Mouse (Mus musculus): Measurements from ENCODE around the gene Aldh3a1. TPM values are rescaled to one million over a fixed set of nuclear protein-coding genes. Genes with fewer than 3 reads are reported as not detected.

The Aldh3a1 gene
- total and polyA plus RNA-seq, 3 experiments = 0.08 TPM; not detected in 2

DNA sequence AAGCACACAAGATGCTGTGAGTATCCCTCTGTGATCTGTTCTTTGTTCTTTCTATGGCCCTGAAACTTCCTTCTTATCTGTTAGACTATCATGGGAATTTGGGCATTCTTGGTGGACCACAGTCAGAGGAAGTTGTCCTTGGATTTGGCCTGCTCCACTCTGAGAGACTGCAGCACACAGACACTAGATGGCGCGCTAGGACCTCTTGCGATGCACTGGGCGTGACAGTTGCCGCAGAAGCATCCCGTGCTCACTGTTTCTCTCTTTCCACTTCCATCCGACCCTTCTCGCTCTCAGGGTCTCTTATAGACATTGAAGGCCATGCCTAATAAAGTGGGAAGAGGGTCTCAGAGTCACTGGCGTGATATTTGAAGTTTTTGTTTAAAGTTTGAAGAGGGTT lies 13.9 kb upstream of the Aldh3a1 start:
- Histone ChIP-seq H3K27ac (ENCODE audit: control insufficient read depth, low read depth, low read length) (peak overlapping the region; percentile 72; the same call in 1 of the 2 replicates), H3K9me3 (replicated peaks; ENCODE audit: insufficient read depth, low read length) (no peaks in the 10 kb centered on the region), H3K9ac (ENCODE audit: control insufficient read depth, low read depth, low read length, poor library complexity, severe bottlenecking) (peak overlapping the region; percentile 53), H3K4me3 (ENCODE audit: control insufficient read depth in 1 of 2, insufficient read depth in 1 of 2, low read depth in 2 of 2, low read length in 2 of 2) (no peak overlapping the region), H3K4me1 (ENCODE audit: control insufficient read depth in 1 of 2, insufficient read depth in 2 of 2, low read length in 2 of 2) (peaks cover 0 to 6% of the 10 kb centered on the region in 2 experiments; a peak in 1 of 4 replicates), H3K79me2 (ENCODE audit: control insufficient read depth, insufficient read depth, low read length, poor library complexity) (no peaks in the 10 kb centered on the region), H3K36me3 (ENCODE audit: control insufficient read depth in 1 of 2, insufficient read depth in 2 of 2, low read length in 2 of 2) (peaks cover 0 to 5% of the 10 kb centered on the region in 2 experiments; a peak in 1 of 4 replicates), H3K27me3 (ENCODE audit: control insufficient read depth in 1 of 2, insufficient read depth in 2 of 2, low read length in 2 of 2) (peaks cover 1 to 7% of the 10 kb centered on the region in 2 experiments; a peak in 1 of 4 replicates)
- peak; percentile 93 for DNase-seq (ENCODE audit: low read depth, low spot score)
- peak; percentile 95 for TF ChIP-seq ZC3H11A (IDR thresholded peaks at IDR 0.05; ENCODE audit: low read depth, low read length)
- TF ChIP-seq MAZ (IDR thresholded peaks at IDR 0.05; ENCODE audit: low read depth, low read length) = peak; percentile 46; the same call in 1 of the 2 replicates
- TF ChIP-seq MYB (IDR thresholded peaks at IDR 0.05; ENCODE audit: low read depth, low read length) = no peak
- no peak for TF ChIP-seq MAX (IDR thresholded peaks at IDR 0.05; ENCODE audit: low read length)
- TF ChIP-seq TCF12 (IDR thresholded peaks at IDR 0.05; ENCODE audit: low read depth, low read length) = no peak
- TF ChIP-seq BHLHE40 (IDR thresholded peaks at IDR 0.05; ENCODE audit: borderline replicate concordance, low read depth, low read length) = peak; percentile 57; the same call in 1 of the 2 replicates
- TF ChIP-seq SIN3A (IDR thresholded peaks at IDR 0.05; ENCODE audit: low read length) = peak; percentile 49
- TF ChIP-seq RAD21 (IDR thresholded peaks at IDR 0.05; ENCODE audit: low read depth, low read length) = peak; percentile 98
- TF ChIP-seq SMC3 (IDR thresholded peaks at IDR 0.05; ENCODE audit: low read depth, low read length) = peak; percentile 99
- no peak for TF ChIP-seq MXI1 (IDR thresholded peaks at IDR 0.05; ENCODE audit: low read depth, low read length)
- TF ChIP-seq MAFK (IDR thresholded peaks at IDR 0.05; ENCODE audit: borderline replicate concordance, low read depth, low read length) = no peak
- TF ChIP-seq ZKSCAN1 (IDR thresholded peaks at IDR 0.05; ENCODE audit: low read depth, low read length) = no peak
- TF ChIP-seq USF1 (IDR thresholded peaks at IDR 0.05; ENCODE audit: low read depth, low read length) = no peak
- peak; percentile 97 to 100 (median 98) for TF ChIP-seq CTCF (IDR thresholded peaks at IDR 0.05 in 2 of 3, conservative IDR thresholded peaks at IDR 0.05 in 1 of 3; ENCODE audit: control insufficient read depth in 1 of 3, insufficient read depth in 1 of 3, low read depth in 2 of 3, low read length in 3 of 3, poor library complexity in 1 of 3, severe bottlenecking in 1 of 3)
- TF ChIP-seq CHD1 (IDR thresholded peaks at IDR 0.05; ENCODE audit: low read depth, low read length) = no peak

DNA sequence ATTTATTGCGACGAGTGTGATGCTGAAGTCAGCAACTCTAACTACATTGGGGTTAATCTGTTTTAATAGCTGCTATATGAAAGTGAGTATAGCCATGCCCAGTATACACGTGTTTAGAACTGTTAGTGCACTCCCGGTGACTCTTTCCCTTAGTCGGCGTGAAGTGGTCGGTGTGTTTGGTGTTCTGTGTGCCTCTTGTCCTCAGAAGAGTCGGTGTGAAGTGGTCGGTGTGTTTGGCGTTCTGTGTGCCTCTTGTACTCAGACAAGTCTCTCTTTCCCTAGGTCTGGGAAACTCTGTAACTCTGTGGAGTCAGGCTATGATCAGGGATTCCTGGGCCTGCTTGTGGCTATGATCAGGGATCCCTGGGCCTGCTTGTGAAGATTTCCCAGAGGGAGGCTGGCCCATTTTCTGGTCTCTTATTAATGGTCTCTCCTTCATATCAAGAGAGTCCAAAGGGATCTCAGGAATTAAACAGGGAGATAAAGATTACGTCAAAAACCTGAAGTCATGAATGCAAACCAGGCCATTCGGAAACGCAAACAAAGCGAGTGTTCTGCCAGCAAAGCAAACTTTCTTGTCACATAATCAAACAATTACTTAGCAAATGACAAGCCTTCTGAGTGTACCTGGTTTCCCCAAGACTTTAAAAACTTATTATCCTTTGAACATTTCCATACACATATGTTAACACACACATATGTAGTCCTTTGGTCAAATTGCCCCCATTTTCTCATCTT lies 10.6 kb upstream of the Aldh3a1 start:
- Histone ChIP-seq H3K36me3 (ENCODE audit: control insufficient read depth in 1 of 2, insufficient read depth in 2 of 2, low read length in 2 of 2) (peaks cover 0 to 5% of the 10 kb centered on the region in 2 experiments; a peak in 1 of 4 replicates), H3K4me3 (ENCODE audit: control insufficient read depth in 1 of 2, insufficient read depth in 1 of 2, low read depth in 2 of 2, low read length in 2 of 2) (no peak overlapping the region)
- DNase-seq (ENCODE audit: low read depth, low spot score) = no peak

More for the DNA sequence above, 10.6 kb upstream of the Aldh3a1 start:
- TF ChIP-seq CHD1 (IDR thresholded peaks at IDR 0.05; ENCODE audit: low read depth, low read length) = no peak
- peaks cover 3 to 7% of the 10 kb centered on the region in 2 experiments; a peak in 3 of 4 replicates for H3K27me3 ChIP-seq (ENCODE audit: control insufficient read depth in 1 of 2, insufficient read depth in 2 of 2, low read length in 2 of 2)
- H3K79me2 ChIP-seq (ENCODE audit: control insufficient read depth, insufficient read depth, low read length, poor library complexity) = no peaks in the 10 kb centered on the region
- H3K9me3 ChIP-seq (replicated peaks; ENCODE audit: insufficient read depth, low read length) = no peaks in the 10 kb centered on the region
- peaks cover 0 to 6% of the 10 kb centered on the region in 2 experiments; a peak in 1 of 4 replicates for H3K4me1 ChIP-seq (ENCODE audit: control insufficient read depth in 1 of 2, insufficient read depth in 2 of 2, low read length in 2 of 2)
- no peak overlapping the region for H3K9ac ChIP-seq (ENCODE audit: control insufficient read depth, low read depth, low read length, poor library complexity, severe bottlenecking)
- H3K27ac ChIP-seq (ENCODE audit: control insufficient read depth, low read depth, low read length) = no peak overlapping the region
